Mouse (Mus musculus): ENCODE measurements at regions not wholly inside any gene's neighbourhood (a gene's known extent, or its start where the extent isn't known, plus 50 kb on each side); places are given as distances from the start of the nearest gene placed in this dataset.

DNA sequence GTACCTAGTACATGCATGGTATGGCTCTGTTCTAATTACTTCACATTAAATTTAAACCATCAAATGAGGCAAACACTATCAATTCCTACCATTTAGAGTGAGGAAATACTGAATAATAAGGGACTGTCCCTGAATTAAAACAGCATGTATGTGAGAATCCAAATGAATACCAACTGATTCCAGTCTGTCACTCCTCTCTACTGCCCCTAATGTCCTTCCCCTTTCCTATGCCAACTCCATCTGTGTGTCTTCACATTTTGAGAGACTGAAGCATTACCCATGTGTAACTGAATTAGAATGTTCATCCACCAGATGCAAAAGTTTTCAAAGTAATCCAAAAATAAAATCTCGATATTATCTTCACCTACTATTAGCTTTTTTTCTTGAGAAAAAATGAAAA is 358.0 kb upstream of the Zfp960 start:
- no peak for TF ChIP-seq CTCF (IDR thresholded peaks at IDR 0.05; ENCODE audit: low read depth, low read length)
- no peak for TF ChIP-seq EP300 (IDR thresholded peaks at IDR 0.05; ENCODE audit: insufficient read depth, low read depth, low read length)
- no peak for TF ChIP-seq POLR2A (IDR thresholded peaks at IDR 0.05; ENCODE audit: insufficient read depth, low read length)

Measured in ES-Bruce4 (cell line).